Mouse (Mus musculus) brown adipose tissue, adult 24 weeks (tissue): ENCODE data around the gene Grm1. TPM values are rescaled to one million over a fixed set of nuclear protein-coding genes. Genes with fewer than 3 reads are reported as not detected.

Source experiments
- H3K27ac ChIP-seq: fragments of 200-500 bp; replicated peaks from 2 replicates; pipeline ENCODE4 v1.5.1; 2012; ENCODE audit warnings: low read depth, mild to moderate bottlenecking, low read length
- H3K4me1 ChIP-seq: fragments of 200-500 bp; 2 replicates; pipeline ENCODE4 v1.6.1; 2012; ENCODE audit warnings: low read length, mixed read lengths; ENCODE audit not compliant: control insufficient read depth, insufficient read depth, insufficient read length
- H3K4me3 ChIP-seq: fragments of 200-500 bp; 2 replicates; pipeline ENCODE4 v1.5.1; 2012; ENCODE audit warnings: low read depth, mild to moderate bottlenecking, low read length, moderate library complexity; ENCODE audit not compliant: insufficient read depth
- polyA plus RNA-seq: library from polyadenylated mRNA; stranded (reverse); fragments of >200 nt; gene quantifications from 2 replicates; pipeline ENCODE4 v1.2.4, GENCODE M21; 2012; ENCODE audit not compliant: missing spikeins, insufficient read depth, insufficient read length

Gene Grm1
- polyA plus RNA-seq, 1 experiment: not detected

GRCm38 (mm10) chr10:10917857-10918399, 164.2 kb downstream of the Grm1 start:
- no peak overlapping the region for H3K27ac ChIP-seq
- no peaks in the 10 kb centered on the region for H3K4me1 ChIP-seq
- H3K4me3 ChIP-seq: no peak overlapping the region

- Histone ChIP-seq H3K4me1 (no peaks in the 10 kb centered on the region), H3K27ac (no peak overlapping the region), H3K4me3 (no peak overlapping the region)
Observed at GRCm38 (mm10) chr10:10913621-10914020, 168.5 kb downstream of the Grm1 start.

- Histone ChIP-seq H3K4me1 (no peaks in the 10 kb centered on the region), H3K27ac (no peak overlapping the region), H3K4me3 (no peak overlapping the region)
Observed at GRCm38 (mm10) chr10:10890221-10890620, 191.9 kb downstream of the Grm1 start.

GRCm38 (mm10) chr10:10888521-10888920, 193.6 kb downstream of the Grm1 start:
- Histone ChIP-seq H3K4me1 (no peaks in the 10 kb centered on the region), H3K4me3 (no peak overlapping the region), H3K27ac (no peak overlapping the region)

- no peaks in the 10 kb centered on the region for H3K4me1 ChIP-seq
- H3K27ac ChIP-seq: no peak overlapping the region
- no peak overlapping the region for H3K4me3 ChIP-seq
Observed at GRCm38 (mm10) chr10:10884992-10885391, 197.2 kb downstream of the Grm1 start.

- Histone ChIP-seq H3K4me3 (no peak overlapping the region), H3K27ac (no peak overlapping the region)
Observed at GRCm38 (mm10) chr10:10872142-10872541, 210.0 kb downstream of the Grm1 start.

GRCm38 (mm10) chr10:10870271-10870670, 211.9 kb downstream of the Grm1 start:
- Histone ChIP-seq H3K4me3 (no peak overlapping the region), H3K4me1 (no peaks in the 10 kb centered on the region), H3K27ac (no peak overlapping the region)

More at GRCm38 (mm10) chr10:10872142-10872541, 210.0 kb downstream of the Grm1 start:
- no peaks in the 10 kb centered on the region for H3K4me1 ChIP-seq

- Histone ChIP-seq H3K27ac (no peak overlapping the region), H3K4me1 (no peaks in the 10 kb centered on the region), H3K4me3 (no peak overlapping the region)
Observed at GRCm38 (mm10) chr10:10866278-10866677, 215.9 kb downstream of the Grm1 start.

- H3K27ac ChIP-seq: no peak overlapping the region
- no peaks in the 10 kb centered on the region for H3K4me1 ChIP-seq
- no peak overlapping the region for H3K4me3 ChIP-seq
Observed at GRCm38 (mm10) chr10:10864759-10865158, 217.4 kb downstream of the Grm1 start.

GRCm38 (mm10) chr10:10847376-10848286, 234.5 kb downstream of the Grm1 start:
- no peaks in the 10 kb centered on the region for H3K4me1 ChIP-seq
- no peak overlapping the region for H3K27ac ChIP-seq
- no peak overlapping the region for H3K4me3 ChIP-seq

GRCm38 (mm10) chr10:10845059-10845685, 237.0 kb downstream of the Grm1 start:
- Histone ChIP-seq H3K27ac (no peak overlapping the region), H3K4me3 (no peak overlapping the region), H3K4me1 (no peaks in the 10 kb centered on the region)

- no peak overlapping the region for H3K27ac ChIP-seq
- H3K4me3 ChIP-seq: no peak overlapping the region
- no peaks in the 10 kb centered on the region for H3K4me1 ChIP-seq
Observed at GRCm38 (mm10) chr10:10835406-10835805, 246.8 kb downstream of the Grm1 start.

GRCm38 (mm10) chr10:10834828-10835227, 247.3 kb downstream of the Grm1 start:
- H3K4me1 ChIP-seq: no peaks in the 10 kb centered on the region
- H3K27ac ChIP-seq: no peak overlapping the region
- no peak overlapping the region for H3K4me3 ChIP-seq

- H3K4me3 ChIP-seq: no peak overlapping the region
- H3K27ac ChIP-seq: no peak overlapping the region
- H3K4me1 ChIP-seq: no peaks in the 10 kb centered on the region
Observed at GRCm38 (mm10) chr10:10831141-10831540, 251.0 kb downstream of the Grm1 start.

GRCm38 (mm10) chr10:10827308-10827707, 254.8 kb downstream of the Grm1 start:
- Histone ChIP-seq H3K4me1 (no peaks in the 10 kb centered on the region), H3K4me3 (no peak overlapping the region), H3K27ac (no peak overlapping the region)
